Mouse (Mus musculus) heart, adult 2 months (tissue): ENCODE measurements around the gene Pgpep1.

Experiments
- CTCF ChIP-seq: fragments of 200-600 bp; IDR thresholded peaks from 2 replicates; pipeline ENCODE4 v1.8.1; 2022; ENCODE audit warnings: antibody characterized with exemption, mild to moderate bottlenecking, moderate library complexity
- POLR2A ChIP-seq: fragments of 200-500 bp; IDR thresholded peaks from 2 replicates; pipeline ENCODE4 v1.6.1; 2011; ENCODE audit warnings: mild to moderate bottlenecking, low read depth, low read length, control low read depth; ENCODE audit not compliant: insufficient read depth

DNA sequence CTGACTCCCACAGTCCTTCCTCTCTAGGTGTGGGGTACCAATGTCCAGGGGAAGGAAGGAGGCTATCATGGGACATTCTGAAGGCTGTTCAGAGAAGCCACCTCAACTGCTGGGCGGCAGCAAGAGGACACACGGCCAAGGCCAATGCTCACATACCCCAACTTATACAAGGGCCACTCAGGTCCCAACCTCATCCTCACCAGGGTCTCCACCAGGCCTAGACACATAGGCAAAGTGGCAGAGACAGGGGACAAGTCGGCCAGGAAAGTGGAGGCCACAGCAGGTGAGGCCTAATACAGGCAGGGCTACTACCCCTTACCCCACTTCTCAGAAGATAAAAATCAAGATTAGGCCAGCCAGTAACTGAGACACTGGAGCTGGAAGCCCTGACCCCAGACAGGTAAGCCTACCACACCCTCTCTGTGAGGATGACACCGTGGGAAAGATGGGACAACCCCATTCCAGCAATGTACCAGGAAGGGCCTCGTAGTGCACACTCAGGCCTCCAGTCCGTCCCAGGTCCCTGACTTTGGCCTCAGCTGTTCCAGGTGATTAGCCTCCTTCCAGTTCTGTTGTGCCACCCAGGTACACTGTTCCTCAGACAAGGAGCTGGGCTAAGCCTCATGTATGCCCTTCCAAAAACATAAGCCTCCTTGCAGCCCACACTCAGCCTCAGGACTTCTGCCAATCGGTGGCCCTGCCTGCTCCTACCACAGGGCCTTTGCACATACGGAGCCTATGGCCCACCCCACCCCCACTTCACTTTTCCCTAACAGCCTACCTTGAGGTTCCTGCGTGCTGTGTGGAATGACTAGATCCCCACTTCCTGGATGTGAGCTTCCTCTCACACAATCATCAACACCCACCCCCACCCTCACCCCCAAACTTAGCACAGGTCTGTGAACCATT is 54.1 kb downstream of the Pgpep1 start:
- TF ChIP-seq CTCF (no peak), POLR2A (no peak)
